Mouse (Mus musculus) forebrain, embryonic 13.5 days (tissue): ENCODE data around the gene Chp1. TPM values are rescaled to one million over a fixed set of nuclear protein-coding genes. Genes with fewer than 3 reads are reported as not detected.
A peak's percentile ranks its signal among the peaks of the same experiment; 100 is the strongest.

ENCODE experiments used
- ATAC-seq: fragments of 200-750 bp; cut with Nextera tagmentation; 2 replicates; pipeline ENCODE4 v1.8.0; 2017
- H3K27ac ChIP-seq: fragments of 300-500 bp; sonication (generic); 2 replicates; pipeline ENCODE4 v1.5.1; 2015; ENCODE audit warnings: inconsistent platforms, mild to moderate bottlenecking, moderate library complexity
- H3K27me3 ChIP-seq: fragments of 300-500 bp; sonication (generic); 2 replicates; pipeline ENCODE4 v1.6.1; 2015; ENCODE audit warnings: mild to moderate bottlenecking, inconsistent platforms
- H3K36me3 ChIP-seq: fragments of 300-500 bp; sonication (generic); 2 replicates; pipeline ENCODE4 v1.6.1; 2015; ENCODE audit warnings: mild to moderate bottlenecking, inconsistent platforms; ENCODE audit not compliant: poor library complexity, severe bottlenecking
- H3K4me1 ChIP-seq: fragments of 300-500 bp; sonication (generic); 2 replicates; pipeline ENCODE4 v1.6.1; 2015; ENCODE audit warnings: inconsistent platforms
- H3K4me2 ChIP-seq: fragments of 300-500 bp; sonication (generic); 2 replicates; pipeline ENCODE4 v1.6.1; 2015; ENCODE audit warnings: inconsistent platforms, mild to moderate bottlenecking, moderate library complexity
- H3K4me3 ChIP-seq: fragments of 300-500 bp; sonication (generic); 2 replicates; pipeline ENCODE4 v1.5.1; 2015; ENCODE audit warnings: mild to moderate bottlenecking, inconsistent platforms
- H3K9ac ChIP-seq: fragments of 300-500 bp; sonication (generic); 2 replicates; pipeline ENCODE4 v1.6.1; 2015; ENCODE audit warnings: mild to moderate bottlenecking, inconsistent platforms
- H3K9me3 ChIP-seq: fragments of 300-500 bp; sonication (generic); replicated peaks from 2 replicates; pipeline ENCODE4 v1.6.1; 2016; ENCODE audit warnings: inconsistent platforms
- WGBS: fragments of 180-500 bp; shearing (Covaris S2); methylation state at CpG from one replicate; pipeline ENCODE4 v1.1.7; 2015; 5-methylcytosine and 5-hydroxymethylcytosine counted together
- polyA plus RNA-seq: library from polyadenylated mRNA; unstranded; fragments of >200 nt; fragmentation: Nextera tagmentation; extraction: Ambion mirVana; gene quantifications from 2 replicates; pipeline ENCODE4 v1.2.1, GENCODE M21; 2015

The Chp1 gene
- polyA plus RNA-seq, 1 experiment from 2014 or later: 69.6 TPM

DNA sequence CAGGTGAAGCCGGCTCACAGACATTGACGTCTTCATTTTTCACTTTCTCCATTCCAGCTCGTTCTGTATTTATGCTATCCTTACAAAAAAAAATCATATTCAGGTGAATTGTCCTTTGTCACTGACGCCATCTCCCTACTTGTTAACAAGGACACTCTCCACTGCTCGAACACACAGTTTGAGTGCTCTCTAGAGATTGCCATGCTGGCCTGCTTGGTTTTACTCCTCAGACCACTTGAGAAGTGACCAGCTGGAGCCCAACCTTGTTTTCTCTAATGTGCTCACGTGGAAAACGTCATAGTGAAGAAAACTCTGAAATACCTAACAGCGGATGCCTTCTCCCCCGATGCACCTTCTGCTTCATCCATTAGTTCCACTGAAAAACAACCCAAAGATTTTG, 8.7 kb upstream of the Chp1 start:
- H3K4me3 ChIP-seq: no peak overlapping the region
- no peak overlapping the region for H3K4me2 ChIP-seq
- ATAC-seq: no peak
- no peak overlapping the region for H3K9ac ChIP-seq
- no peak overlapping the region for H3K27ac ChIP-seq
- H3K4me1 ChIP-seq: no peaks in the 10 kb centered on the region
- WGBS: 85% methylated on average over 9 of the region's 9 CpGs
- no peaks in the 10 kb centered on the region for H3K27me3 ChIP-seq
- no peaks in the 10 kb centered on the region for H3K9me3 ChIP-seq
- H3K36me3 ChIP-seq: no peaks in the 10 kb centered on the region

DNA sequence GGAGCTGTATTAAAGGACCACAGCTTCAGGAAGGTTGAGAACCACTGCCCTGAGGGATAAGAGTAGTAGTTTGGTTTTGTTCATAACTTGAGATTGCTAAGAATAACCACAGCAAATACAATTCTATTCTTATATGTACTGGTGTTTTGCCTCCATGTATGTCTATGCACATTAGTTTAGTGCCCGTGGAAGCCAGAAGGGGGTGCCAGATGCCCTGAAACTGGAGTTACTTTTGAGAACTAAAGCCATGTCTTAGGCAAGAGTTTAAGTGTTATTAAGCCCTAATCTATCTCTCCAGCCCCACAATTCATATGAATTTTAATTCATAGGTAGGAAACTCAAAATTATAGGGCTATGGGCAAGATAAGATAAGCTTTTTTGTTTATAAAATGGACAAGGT, 5.4 kb upstream of the Chp1 start:
- Histone ChIP-seq H3K4me1 (no peaks in the 10 kb centered on the region), H3K27ac (no peak overlapping the region), H3K9me3 (no peaks in the 10 kb centered on the region), H3K9ac (no peak overlapping the region), H3K4me2 (no peak overlapping the region), H3K27me3 (no peaks in the 10 kb centered on the region), H3K36me3 (no peaks in the 10 kb centered on the region), H3K4me3 (no peak overlapping the region)
- no peak for ATAC-seq
- 25% methylated on average over 1 of the region's 1 CpGs for WGBS

GRCm38 (mm10) chr2:119543656-119544055, 3.8 kb upstream of the Chp1 start:
- Histone ChIP-seq H3K36me3 (no peaks in the 10 kb centered on the region), H3K4me1 (peaks cover 7% of the 10 kb centered on the region), H3K4me3 (no peak overlapping the region), H3K27me3 (no peaks in the 10 kb centered on the region), H3K4me2 (no peak overlapping the region), H3K9ac (no peak overlapping the region), H3K9me3 (no peaks in the 10 kb centered on the region), H3K27ac (no peak overlapping the region)
- ATAC-seq: no peak
- WGBS: 79% methylated on average over 2 of the region's 2 CpGs

DNA sequence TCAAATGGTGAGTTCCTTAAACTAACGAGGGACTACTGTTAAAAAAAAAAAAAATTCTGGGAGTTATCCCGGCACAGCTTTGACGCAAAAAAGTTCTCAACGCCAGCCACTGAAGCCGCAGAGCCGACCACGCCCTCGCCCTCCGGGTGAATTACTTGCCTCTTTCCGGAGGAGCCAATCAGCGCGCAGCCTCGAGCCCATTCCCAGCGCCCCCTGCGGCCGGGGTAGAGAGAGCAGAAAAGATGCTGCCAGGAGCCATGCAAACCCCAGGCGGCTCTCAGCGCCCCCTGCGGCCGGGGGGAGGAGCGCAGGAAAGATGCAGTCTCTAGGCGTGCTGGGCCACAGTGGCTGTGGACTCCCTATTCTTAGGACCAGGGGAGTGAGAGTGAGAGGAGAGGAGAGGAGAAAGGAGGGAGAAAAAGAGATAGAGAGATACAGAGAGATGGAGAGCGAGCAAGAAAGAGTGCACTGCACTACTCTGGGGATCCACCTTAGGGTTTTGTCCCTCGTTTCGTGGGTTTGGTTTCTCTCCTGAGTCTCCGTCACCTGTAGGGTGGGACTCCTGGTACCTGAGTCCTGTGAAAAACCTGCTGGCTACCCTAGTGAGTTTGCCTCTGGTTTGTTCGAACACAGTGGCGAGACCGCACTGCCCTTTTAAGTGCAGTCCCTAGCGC, 512 bp upstream of the Chp1 start:
- Histone ChIP-seq H3K4me1 (peaks cover 20% of the 10 kb centered on the region), H3K9me3 (no peaks in the 10 kb centered on the region), H3K4me2 (peak overlapping the region; percentile 73), H3K36me3 (no peaks in the 10 kb centered on the region), H3K27me3 (no peaks in the 10 kb centered on the region), H3K4me3 (peak overlapping the region; percentile 86), H3K27ac (peak overlapping the region; percentile 70; the same call in 1 of the 2 replicates), H3K9ac (peak overlapping the region; percentile 84)
- under 1% methylated on average over 30 of the region's 30 CpGs for WGBS
- peak; percentile 60; the same call in 1 of the 2 replicates for ATAC-seq

GRCm38 (mm10) chr2:119548371-119548660, 819 bp downstream of the Chp1 start:
- Histone ChIP-seq H3K27me3 (no peaks in the 10 kb centered on the region), H3K27ac (no peak overlapping the region), H3K36me3 (no peaks in the 10 kb centered on the region), H3K4me2 (peak overlapping the region; percentile 73), H3K4me1 (peaks cover 20% of the 10 kb centered on the region), H3K4me3 (peak overlapping the region; percentile 86), H3K9me3 (no peaks in the 10 kb centered on the region), H3K9ac (peak overlapping the region; percentile 84)
- 9% methylated on average over 3 of the region's 3 CpGs for WGBS
- ATAC-seq: no peak

DNA sequence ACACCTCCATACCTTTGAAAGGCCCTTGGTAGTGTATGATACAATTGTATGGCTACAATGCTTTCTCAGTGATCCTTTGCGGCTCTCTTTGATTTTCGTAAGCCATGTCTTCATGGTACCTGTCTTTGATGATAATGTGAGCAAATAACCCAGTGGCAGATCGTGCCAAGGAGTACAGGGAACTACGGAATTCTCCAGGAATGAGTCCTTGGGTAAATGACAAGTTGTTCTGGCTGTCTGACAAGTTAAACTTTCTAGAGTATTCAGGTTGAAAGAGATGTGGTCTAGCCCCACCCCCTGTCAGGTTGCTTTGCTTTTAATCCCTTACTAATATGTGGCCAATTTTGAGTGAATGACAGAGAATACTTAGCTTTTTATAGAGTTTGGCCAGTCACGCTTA, 1.2 kb downstream of the Chp1 start:
- Histone ChIP-seq H3K27ac (no peak overlapping the region), H3K9ac (peak overlapping the region; percentile 84), H3K9me3 (no peaks in the 10 kb centered on the region), H3K27me3 (no peaks in the 10 kb centered on the region), H3K4me2 (peak overlapping the region; percentile 73), H3K36me3 (no peaks in the 10 kb centered on the region), H3K4me1 (peaks cover 20% of the 10 kb centered on the region), H3K4me3 (peak overlapping the region; percentile 86)
- no peak for ATAC-seq
- 73% methylated on average over 5 of the region's 5 CpGs for WGBS

- Histone ChIP-seq H3K27ac (no peak overlapping the region), H3K36me3 (no peaks in the 10 kb centered on the region), H3K9ac (no peak overlapping the region), H3K9me3 (no peaks in the 10 kb centered on the region), H3K4me1 (peaks cover 20% of the 10 kb centered on the region), H3K27me3 (no peaks in the 10 kb centered on the region), H3K4me3 (no peak overlapping the region), H3K4me2 (no peak overlapping the region)
- no peak for ATAC-seq
- WGBS: 87% methylated on average over 2 of the region's 2 CpGs
These were observed 2.2 kb downstream of the Chp1 start for GRCm38 (mm10) chr2:119549678-119550077.

GRCm38 (mm10) chr2:119558039-119558438, 10.5 kb downstream of the Chp1 start:
- no peak overlapping the region for H3K27ac ChIP-seq
- no peaks in the 10 kb centered on the region for H3K27me3 ChIP-seq
- WGBS: 84% methylated on average over 3 of the region's 3 CpGs
- H3K4me1 ChIP-seq: no peaks in the 10 kb centered on the region; the same call in 1 of the 2 replicates
- H3K4me3 ChIP-seq: no peak overlapping the region
- H3K9me3 ChIP-seq: no peaks in the 10 kb centered on the region
- no peak for ATAC-seq
- peaks cover 4% of the 10 kb centered on the region; the same call in 1 of the 2 replicates for H3K36me3 ChIP-seq
- no peak overlapping the region for H3K4me2 ChIP-seq
- H3K9ac ChIP-seq: no peak overlapping the region

DNA sequence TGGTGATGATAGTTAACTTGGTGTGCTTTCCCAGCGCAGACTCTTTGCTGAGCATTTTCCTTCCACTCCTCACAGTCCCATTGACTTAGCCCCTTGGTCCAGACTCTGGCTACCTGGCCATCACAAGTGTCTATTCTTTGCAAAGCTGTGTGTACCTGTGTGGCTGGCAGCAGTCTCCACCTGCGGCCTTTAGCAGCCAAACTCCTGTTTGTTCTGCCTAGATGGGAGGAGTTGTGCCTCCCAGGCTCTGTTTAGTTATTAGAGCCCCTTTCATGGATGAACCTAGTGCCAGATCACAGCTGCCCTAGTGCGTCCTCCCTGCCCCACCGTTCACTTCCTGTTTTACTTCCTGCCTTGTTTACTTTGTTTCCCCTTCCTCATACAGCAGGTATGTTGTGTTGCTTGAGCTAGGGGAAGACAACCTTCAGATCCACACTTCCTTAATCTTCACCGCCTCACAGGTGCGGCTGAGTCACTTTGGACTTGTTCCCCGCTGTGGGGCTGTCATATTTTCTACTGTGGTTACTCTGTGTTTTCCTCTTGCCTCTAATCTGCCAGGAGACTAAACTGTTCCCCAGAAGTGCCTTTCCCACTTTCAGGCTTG, 11.3 kb downstream of the Chp1 start:
- no peak overlapping the region for H3K4me2 ChIP-seq
- H3K9ac ChIP-seq: no peak overlapping the region
- H3K9me3 ChIP-seq: no peaks in the 10 kb centered on the region
- no peaks in the 10 kb centered on the region for H3K27me3 ChIP-seq
- 83% methylated on average over 7 of the region's 7 CpGs for WGBS
- ATAC-seq: no peak
- no peak overlapping the region for H3K27ac ChIP-seq
- no peaks in the 10 kb centered on the region; the same call in 1 of the 2 replicates for H3K4me1 ChIP-seq
- H3K36me3 ChIP-seq: peaks cover 11% of the 10 kb centered on the region
- no peak overlapping the region for H3K4me3 ChIP-seq

- Histone ChIP-seq H3K27ac (no peak overlapping the region), H3K4me1 (no peaks in the 10 kb centered on the region), H3K4me3 (no peak overlapping the region), H3K27me3 (no peaks in the 10 kb centered on the region), H3K36me3 (peaks cover 21% of the 10 kb centered on the region), H3K4me2 (no peak overlapping the region), H3K9ac (no peak overlapping the region), H3K9me3 (no peaks in the 10 kb centered on the region)
- no peak for ATAC-seq
- 94% methylated on average over 3 of the region's 3 CpGs for WGBS
These were observed 14.3 kb downstream of the Chp1 start for GRCm38 (mm10) chr2:119561794-119562193.

- H3K9me3 ChIP-seq: no peaks in the 10 kb centered on the region
- H3K4me2 ChIP-seq: no peak overlapping the region
- H3K27me3 ChIP-seq: no peaks in the 10 kb centered on the region
- WGBS: 90% methylated on average over 4 of the region's 4 CpGs
- H3K4me1 ChIP-seq: no peaks in the 10 kb centered on the region
- H3K36me3 ChIP-seq: peaks cover 21% of the 10 kb centered on the region
- H3K9ac ChIP-seq: no peak overlapping the region
- H3K4me3 ChIP-seq: no peak overlapping the region
- no peak overlapping the region for H3K27ac ChIP-seq
- no peak for ATAC-seq
These were observed 17.8 kb downstream of the Chp1 start for GRCm38 (mm10) chr2:119565284-119565683.

DNA sequence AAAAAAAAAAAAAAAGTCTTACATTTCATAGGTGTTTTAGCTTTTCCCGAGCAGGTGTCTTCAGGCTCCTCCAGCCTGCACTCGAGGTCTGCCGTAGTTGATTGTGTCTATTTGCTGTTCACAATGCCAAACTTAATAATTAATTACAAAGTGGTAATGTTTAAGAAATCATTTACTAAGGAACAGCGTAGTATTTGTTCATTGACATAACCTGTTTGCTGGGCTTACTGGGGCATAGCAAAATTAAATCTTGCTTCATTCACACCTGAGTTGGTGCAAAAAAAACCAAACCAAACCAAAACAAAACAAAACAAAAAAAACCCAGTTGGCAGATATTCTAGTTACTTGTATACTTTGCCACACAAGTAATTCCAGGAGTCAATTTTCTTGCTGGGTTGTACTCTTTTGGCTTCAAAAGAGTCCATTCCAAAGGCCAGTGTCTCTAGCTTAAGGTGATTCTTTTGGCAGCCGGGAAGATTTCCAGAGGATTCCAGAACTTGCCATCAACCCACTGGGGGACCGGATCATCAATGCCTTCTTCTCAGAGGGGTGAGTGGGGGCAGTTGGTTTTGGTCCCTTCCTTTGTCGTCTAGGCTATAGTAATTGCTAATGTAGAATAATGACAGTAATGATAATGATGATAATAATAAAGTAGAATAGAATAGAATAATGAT, 18.8 kb downstream of the Chp1 start:
- no peaks in the 10 kb centered on the region for H3K4me1 ChIP-seq
- no peak overlapping the region for H3K4me3 ChIP-seq
- H3K27me3 ChIP-seq: no peaks in the 10 kb centered on the region
- H3K4me2 ChIP-seq: no peak overlapping the region
- peaks cover 21% of the 10 kb centered on the region for H3K36me3 ChIP-seq
- H3K27ac ChIP-seq: no peak overlapping the region
- 90% methylated on average over 7 of the region's 7 CpGs for WGBS
- H3K9me3 ChIP-seq: no peaks in the 10 kb centered on the region
- ATAC-seq: no peak
- no peak overlapping the region for H3K9ac ChIP-seq
